Mouse (Mus musculus) left cerebral cortex, postnatal 14 days (tissue): ENCODE results near the gene Evx2. TPM values are rescaled to one million over a fixed set of nuclear protein-coding genes. Genes with fewer than 3 reads are reported as not detected.
A peak's percentile ranks its signal among the peaks of the same experiment; 100 is the strongest.

Source experiments
- DNase-seq, 2 experiments: peaks; one replicate each; pipeline ENCODE4 v3.0.0; 2021 to 2022; ENCODE audit warnings: low spot score in 2 of 2, mixed read lengths in 1 of 2
- intact Hi-C: fragments of 180-260 bp; cut with DNase I; formaldehyde crosslinking; loops from one replicate; pipeline ENCODE4 v1.15.1; 2025
- long read RNA-seq, 2 experiments: library from polyadenylated mRNA; stranded (forward); transcript quantifications; one replicate each; pipeline ENCODE4 v2.0.0; 2021
- total RNA-seq, 2 experiments: library from RNA; stranded (reverse); gene quantifications; 2 replicates each; pipeline ENCODE4 v1.2.3; 2021

Evx2 gene
- total RNA-seq: not detected
- long read RNA-seq, experiment 1: 0 reads
- long read RNA-seq, experiment 2: 0 reads

DNA sequence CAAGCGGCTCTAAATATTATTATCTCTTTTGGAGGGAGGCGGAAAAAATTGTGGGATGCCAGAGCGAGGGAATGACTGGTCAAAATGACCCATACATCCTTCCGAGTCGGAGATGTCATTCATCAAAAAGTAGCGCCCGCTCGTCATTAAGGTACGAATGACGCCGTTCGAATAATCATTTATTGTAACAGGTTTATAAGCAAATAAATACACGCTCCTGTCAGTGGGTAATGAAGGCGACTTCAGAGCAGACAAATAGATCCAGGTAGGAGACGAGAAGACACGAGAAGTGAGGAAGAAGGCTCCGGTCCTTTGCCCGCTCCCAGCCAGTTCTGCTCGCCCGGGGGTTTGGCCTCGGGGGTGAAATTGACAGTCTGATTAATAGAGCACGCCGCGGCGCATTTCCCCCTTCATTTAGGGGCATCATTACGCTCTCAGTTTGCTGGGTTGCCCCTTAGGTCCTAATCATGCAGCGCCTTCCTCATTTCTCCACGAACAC, at the start of gene Evx2:
Gene Evx2, minus strand, starts transcription at position 51 of the 499 bp plus-strand sequence.
- DNase-seq: no peak
- intact Hi-C loops: loop anchor here (5.0 to 10.0 kb wide), 3 partner anchors 38 to 1107 kb away; partner anchors contain the start of gene Hoxd9

GRCm38 (mm10) chr2:74708676-74709075, 49.3 kb upstream of the Evx2 start:
- intact Hi-C loops: no loop called here
- DNase-seq: no peak

GRCm38 (mm10) chr2:74707599-74707998, 48.2 kb upstream of the Evx2 start:
- intact Hi-C loops: no loop called here
- no peak for DNase-seq

- DNase-seq: no peak
- intact Hi-C loops: no loop called here
Observed at GRCm38 (mm10) chr2:74706393-74706960, 47.1 kb upstream of the Evx2 start.

GRCm38 (mm10) chr2:74705467-74706089, 46.2 kb upstream of the Evx2 start:
- intact Hi-C loops: no loop called here
- no peak for DNase-seq

- intact Hi-C loops: loop anchor here (5.0 kb wide), 3 partner anchors 257 to 432 kb away; no protein-coding TSS in a partner anchor
- DNase-seq: no peak
Observed at GRCm38 (mm10) chr2:74704999-74705466, 45.7 kb upstream of the Evx2 start.

- DNase-seq: no peak
- intact Hi-C loops: loop anchor here (5.0 kb wide), 3 partner anchors 258 to 433 kb away; no protein-coding TSS in a partner anchor
Observed at GRCm38 (mm10) chr2:74704393-74704998, 45.1 kb upstream of the Evx2 start, which contains the start of gene Hoxd8. TSS of gene Hoxd8 (plus strand) at chr2:74704615.

DNA sequence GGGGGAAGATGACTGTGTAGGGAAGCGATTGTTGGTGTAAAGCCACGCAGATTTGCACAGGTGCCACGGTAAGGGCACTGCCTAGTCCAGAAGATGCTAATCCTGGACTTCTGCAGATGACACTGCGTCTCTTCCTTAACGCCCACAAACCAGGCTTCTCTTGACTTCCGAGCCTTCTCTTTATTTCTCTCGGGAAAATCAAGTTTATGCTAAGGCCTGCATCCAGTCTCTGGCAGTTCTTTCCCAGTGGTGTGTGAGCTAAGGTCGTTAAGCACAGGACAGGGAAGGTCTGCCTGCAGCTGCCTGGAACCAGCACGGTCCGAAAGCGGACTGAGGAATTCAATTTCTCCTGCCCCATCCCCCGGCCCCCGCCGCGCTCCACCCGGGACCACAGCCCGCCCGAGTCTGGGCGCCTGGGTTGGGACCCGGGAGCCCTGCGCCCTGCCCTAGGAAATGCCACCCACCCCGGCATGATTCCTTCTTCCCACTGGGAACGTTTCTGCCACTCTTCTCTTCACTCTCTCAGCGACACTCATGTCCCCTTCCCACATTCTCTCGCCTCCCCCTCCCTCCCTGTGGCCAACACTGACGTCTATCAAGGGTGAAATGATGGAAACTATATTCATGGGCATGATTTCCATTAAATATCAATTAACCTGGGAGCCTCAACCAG, 44.5 kb upstream of the Evx2 start:
- intact Hi-C loops: loop anchor here (2.0 to 5.0 kb wide), 4 partner anchors 258 to 609 kb away; no protein-coding TSS in a partner anchor
- no peak for DNase-seq

- intact Hi-C loops: loop anchor here (2.0 to 5.0 kb wide), 4 partner anchors 259 to 609 kb away; no protein-coding TSS in a partner anchor
- no peak for DNase-seq
Observed at GRCm38 (mm10) chr2:74703317-74703716, 44.0 kb upstream of the Evx2 start.

DNA sequence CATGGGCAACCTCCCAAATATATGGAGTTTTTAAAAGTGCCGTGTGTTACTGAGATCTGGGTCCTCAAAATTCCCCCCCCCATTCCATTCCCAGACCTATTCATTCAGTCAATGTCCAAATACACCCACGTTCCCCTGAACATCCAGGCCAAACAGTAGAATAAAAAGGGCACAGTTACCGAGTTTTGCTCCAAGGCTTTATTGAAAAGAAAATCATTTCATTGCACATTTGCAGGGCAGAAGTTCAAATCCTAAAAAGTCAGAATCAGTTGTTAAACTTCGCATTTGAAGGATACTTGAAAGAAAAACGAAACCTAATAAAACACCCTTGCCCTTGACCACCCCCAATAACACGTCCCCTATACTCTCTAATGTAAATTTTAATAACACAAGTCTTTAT, 43.5 kb upstream of the Evx2 start:
- intact Hi-C loops: loop anchor here (2.0 to 5.0 kb wide), 4 partner anchors 259 to 610 kb away; no protein-coding TSS in a partner anchor
- DNase-seq: no peak

DNA sequence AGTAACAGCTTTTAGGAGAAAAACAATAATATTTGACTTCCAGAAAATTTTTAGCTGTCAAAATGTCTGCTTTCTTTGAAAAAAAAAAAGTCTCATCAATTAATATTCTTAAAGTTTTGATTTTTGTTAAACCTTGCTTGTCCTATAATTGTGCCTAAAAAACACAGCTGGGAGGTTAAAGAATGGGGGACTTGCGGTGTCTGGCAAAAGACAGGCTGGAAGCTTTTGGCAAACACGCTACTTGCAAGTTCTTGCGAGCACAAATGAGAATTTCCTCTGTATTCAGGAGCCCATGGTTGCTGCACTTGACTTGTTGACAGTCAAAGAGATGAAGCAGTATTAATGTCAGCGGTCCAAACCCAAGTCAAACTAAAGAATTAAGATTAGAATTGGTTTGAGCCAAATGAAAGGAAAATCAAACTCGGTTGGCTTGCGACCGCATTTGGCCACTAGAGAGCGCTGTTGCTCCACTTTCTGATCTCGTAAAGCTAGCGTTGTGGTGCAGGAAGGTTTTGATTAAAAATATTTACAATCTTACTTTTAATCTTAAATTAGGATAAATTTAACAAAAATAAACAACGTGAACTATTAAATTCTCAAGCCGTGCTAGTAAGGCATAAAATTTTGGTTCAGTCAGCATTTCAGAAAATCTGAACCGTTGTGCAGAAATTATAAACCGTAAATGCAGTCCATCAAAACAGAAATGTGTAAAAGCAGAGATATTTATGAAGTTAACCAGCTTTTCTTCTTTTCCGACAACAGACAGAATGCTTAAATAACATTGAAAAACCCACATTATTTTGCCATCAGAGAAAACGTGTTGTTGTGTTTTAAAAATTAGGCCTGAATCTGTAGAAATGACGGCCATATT, 42.8 kb upstream of the Evx2 start:
- intact Hi-C loops: loop anchor here (2.0 to 5.0 kb wide), 5 partner anchors 260 to 887 kb away; no protein-coding TSS in a partner anchor
- peak; percentile 72 to 87 for DNase-seq

- DNase-seq: no peak
- intact Hi-C loops: loop anchor here (2.0 to 5.0 kb wide), 4 partner anchors 262 to 888 kb away; no protein-coding TSS in a partner anchor
Observed at GRCm38 (mm10) chr2:74700546-74701112, 41.3 kb upstream of the Evx2 start.

- DNase-seq: no peak
- intact Hi-C loops: loop anchor here (2.0 to 5.0 kb wide), 5 partner anchors 43 to 889 kb away; partner anchors contain the start of gene Evx2
Observed at GRCm38 (mm10) chr2:74699664-74700545, 40.5 kb upstream of the Evx2 start.

DNA sequence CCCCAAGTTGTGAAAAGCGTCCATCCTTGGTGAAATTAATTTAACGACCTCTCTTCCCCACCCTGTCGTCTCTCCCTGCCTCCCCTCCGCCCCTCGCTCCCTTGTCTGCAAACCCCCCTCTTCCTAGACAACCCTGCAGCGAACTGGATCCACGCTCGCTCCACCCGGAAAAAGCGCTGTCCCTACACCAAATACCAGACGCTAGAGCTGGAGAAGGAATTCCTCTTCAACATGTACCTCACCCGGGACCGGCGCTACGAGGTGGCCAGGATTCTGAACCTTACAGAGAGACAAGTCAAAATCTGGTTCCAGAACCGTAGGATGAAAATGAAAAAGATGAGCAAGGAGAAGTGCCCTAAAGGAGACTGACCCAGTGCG, 39.7 kb upstream of the Evx2 start:
- DNase-seq: no peak
- intact Hi-C loops: loop anchor here (5.0 kb wide), 1 partner anchor 42 kb away; the partner anchor contains the start of gene Evx2

GRCm38 (mm10) chr2:74698201-74699052, 39.1 kb upstream of the Evx2 start:
- no peak for DNase-seq
- intact Hi-C loops: loop anchor here (5.0 kb wide), 1 partner anchor 41 kb away; the partner anchor contains the start of gene Evx2

DNA sequence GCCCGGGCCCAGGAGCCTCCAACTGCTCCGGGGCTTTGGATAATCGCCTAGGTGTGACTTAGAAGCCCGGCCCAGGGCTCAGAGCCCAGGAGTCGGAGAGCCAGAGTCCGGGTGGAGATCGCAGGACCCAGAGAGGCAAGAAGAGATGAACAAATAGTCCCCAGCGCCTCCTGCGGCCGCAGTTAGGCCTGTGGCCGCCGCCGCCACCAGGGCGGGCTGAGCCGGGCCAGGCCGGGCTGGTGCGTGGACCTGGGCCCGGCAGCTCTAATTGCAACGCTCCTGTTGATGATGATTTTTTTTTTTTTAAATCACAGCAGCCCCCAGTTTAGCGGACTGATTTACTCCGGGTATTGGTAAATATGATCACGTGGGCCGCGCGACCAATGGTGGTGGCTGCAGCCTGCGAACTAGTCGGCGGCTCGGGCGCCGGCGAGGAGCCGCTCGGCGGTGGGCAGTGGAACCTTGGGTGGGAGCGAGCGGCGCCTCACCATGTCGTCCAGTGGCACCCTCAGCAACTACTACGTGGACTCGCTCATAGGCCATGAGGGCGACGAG, 38.3 kb upstream of the Evx2 start, which contains the start of gene Hoxd9:
Gene Hoxd9, plus strand, starts transcription at position 161 of the 555 bp plus-strand sequence.
- intact Hi-C loops: loop anchor here (5.0 kb wide), 1 partner anchor 40 kb away; the partner anchor contains the start of gene Evx2
- no peak for DNase-seq
